Mouse (Mus musculus): ENCODE data around the gene Supt5. TPM values are rescaled to one million over a fixed set of nuclear protein-coding genes. Genes with fewer than 3 reads are reported as not detected.
"Not testable (repeated sequence)": the region's sequence is repeated elsewhere in the genome, so short reads cannot be mapped to it uniquely, and the experiment has no call there.

Supt5 gene
- polyA plus RNA-seq (2012) = 8.3 and 10.6 TPM in 2 replicates

GRCm38 (mm10) chr7:28338108-28338998 is at the start of gene Supt5:
TSS of gene Supt5 (minus strand) at chr7:28338746.
- TF ChIP-seq GATA1 (IDR thresholded peaks at IDR 0.05; ENCODE audit: low read length) = no peak
- no peak for TF ChIP-seq TAL1 (IDR thresholded peaks at IDR 0.05; ENCODE audit: low read length)
- peaks cover 37% of the 10 kb centered on the region for H3K4me1 ChIP-seq (ENCODE audit: control insufficient read depth)
- H3K9me3 ChIP-seq (ENCODE audit: control insufficient read depth, low read length) = no peaks in the 10 kb centered on the region
- peak within 1 kb of the TSS; percentile 100 for H3K4me3 ChIP-seq (replicated peaks)
- peaks cover 26% of the 10 kb centered on the region for H3K36me3 ChIP-seq (ENCODE audit: control insufficient read depth)
- no peaks in the 10 kb centered on the region for H3K27me3 ChIP-seq (ENCODE audit: control insufficient read depth)

- Histone ChIP-seq H3K36me3 (ENCODE audit: control insufficient read depth) (peaks cover 53% of the 10 kb centered on the region), H3K4me1 (ENCODE audit: control insufficient read depth) (peaks cover 54% of the 10 kb centered on the region)
- H3K4me3 ChIP-seq (replicated peaks); H3K9me3 ChIP-seq (ENCODE audit: control insufficient read depth, low read length); H3K27me3 ChIP-seq (ENCODE audit: control insufficient read depth): not testable (repeated sequence)
Measured at GRCm38 (mm10) chr7:28387384-28387783, 48.8 kb upstream of the Supt5 start.

- not testable (repeated sequence) for H3K9me3 ChIP-seq (ENCODE audit: control insufficient read depth, low read length); H3K27me3 ChIP-seq (ENCODE audit: control insufficient read depth); H3K4me3 ChIP-seq (replicated peaks)
- Histone ChIP-seq H3K36me3 (ENCODE audit: control insufficient read depth) (peaks cover 53% of the 10 kb centered on the region), H3K4me1 (ENCODE audit: control insufficient read depth) (peaks cover 56% of the 10 kb centered on the region)
Measured at GRCm38 (mm10) chr7:28386877-28387276, 48.3 kb upstream of the Supt5 start.

GRCm38 (mm10) chr7:28386462-28386861 is 47.9 kb upstream of the Supt5 start:
- TF ChIP-seq GATA1 (IDR thresholded peaks at IDR 0.05; ENCODE audit: low read length) (no peak), TAL1 (IDR thresholded peaks at IDR 0.05; ENCODE audit: low read length) (no peak)
- Histone ChIP-seq H3K27me3 (ENCODE audit: control insufficient read depth) (no peaks in the 10 kb centered on the region), H3K4me1 (ENCODE audit: control insufficient read depth) (peaks cover 56% of the 10 kb centered on the region), H3K9me3 (ENCODE audit: control insufficient read depth, low read length) (no peaks in the 10 kb centered on the region), H3K4me3 (replicated peaks) (no peak overlapping the region), H3K36me3 (ENCODE audit: control insufficient read depth) (peaks cover 53% of the 10 kb centered on the region)

GRCm38 (mm10) chr7:28386007-28386406 is 47.5 kb upstream of the Supt5 start:
- TF ChIP-seq TAL1 (IDR thresholded peaks at IDR 0.05; ENCODE audit: low read length) = no peak
- Histone ChIP-seq H3K4me1 (ENCODE audit: control insufficient read depth) (peaks cover 56% of the 10 kb centered on the region), H3K27me3 (ENCODE audit: control insufficient read depth) (no peaks in the 10 kb centered on the region), H3K36me3 (ENCODE audit: control insufficient read depth) (peaks cover 53% of the 10 kb centered on the region), H3K9me3 (ENCODE audit: control insufficient read depth, low read length) (no peaks in the 10 kb centered on the region), H3K4me3 (replicated peaks) (no peak overlapping the region)

GRCm38 (mm10) chr7:28385196-28385595 is 46.6 kb upstream of the Supt5 start:
- Histone ChIP-seq H3K27me3 (ENCODE audit: control insufficient read depth) (no peaks in the 10 kb centered on the region), H3K4me1 (ENCODE audit: control insufficient read depth) (peaks cover 62% of the 10 kb centered on the region), H3K9me3 (ENCODE audit: control insufficient read depth, low read length) (no peaks in the 10 kb centered on the region), H3K36me3 (ENCODE audit: control insufficient read depth) (peaks cover 47% of the 10 kb centered on the region), H3K4me3 (replicated peaks) (no peak overlapping the region)
- TF ChIP-seq TAL1 (IDR thresholded peaks at IDR 0.05; ENCODE audit: low read length) (no peak), GATA1 (IDR thresholded peaks at IDR 0.05; ENCODE audit: low read length) (no peak)

GRCm38 (mm10) chr7:28384162-28384561 is 45.6 kb upstream of the Supt5 start:
- H3K36me3 ChIP-seq (ENCODE audit: control insufficient read depth) = peaks cover 38% of the 10 kb centered on the region
- H3K4me3 ChIP-seq (replicated peaks) = no peak overlapping the region
- H3K27me3 ChIP-seq (ENCODE audit: control insufficient read depth) = no peaks in the 10 kb centered on the region
- TF ChIP-seq TAL1 (IDR thresholded peaks at IDR 0.05; ENCODE audit: low read length) (no peak), GATA1 (IDR thresholded peaks at IDR 0.05; ENCODE audit: low read length) (no peak)
- no peaks in the 10 kb centered on the region for H3K9me3 ChIP-seq (ENCODE audit: control insufficient read depth, low read length)
- H3K4me1 ChIP-seq (ENCODE audit: control insufficient read depth) = peaks cover 71% of the 10 kb centered on the region

GRCm38 (mm10) chr7:28383606-28384005 is 45.1 kb upstream of the Supt5 start:
- Histone ChIP-seq H3K4me3 (replicated peaks) (no peak overlapping the region), H3K27me3 (ENCODE audit: control insufficient read depth) (no peaks in the 10 kb centered on the region), H3K36me3 (ENCODE audit: control insufficient read depth) (peaks cover 32% of the 10 kb centered on the region), H3K9me3 (ENCODE audit: control insufficient read depth, low read length) (no peaks in the 10 kb centered on the region), H3K4me1 (ENCODE audit: control insufficient read depth) (peaks cover 77% of the 10 kb centered on the region)
- TF ChIP-seq GATA1 (IDR thresholded peaks at IDR 0.05; ENCODE audit: low read length) = no peak
- no peak for TF ChIP-seq TAL1 (IDR thresholded peaks at IDR 0.05; ENCODE audit: low read length)

GRCm38 (mm10) chr7:28382981-28383396 is 44.4 kb upstream of the Supt5 start:
- Histone ChIP-seq H3K4me3 (replicated peaks) (peak overlapping the region; percentile 62), H3K4me1 (ENCODE audit: control insufficient read depth) (peaks cover 80% of the 10 kb centered on the region), H3K36me3 (ENCODE audit: control insufficient read depth) (peaks cover 27% of the 10 kb centered on the region), H3K9me3 (ENCODE audit: control insufficient read depth, low read length) (no peaks in the 10 kb centered on the region), H3K27me3 (ENCODE audit: control insufficient read depth) (peaks cover under 1% of the 10 kb centered on the region)
- TF ChIP-seq GATA1 (IDR thresholded peaks at IDR 0.05; ENCODE audit: low read length) = peak; percentile 91
- 0 out of 3 replicates have a peak, but pooled peaks have one; percentile 16 for TF ChIP-seq TAL1 (IDR thresholded peaks at IDR 0.05; ENCODE audit: low read length)

Data from erythroblast, embryonic 14.5 days (primary cell).